Mouse (Mus musculus) gastrocnemius, postnatal 10 days (tissue): ENCODE results near the gene Wdr43. TPM values are rescaled to one million over a fixed set of nuclear protein-coding genes. Genes with fewer than 3 reads are reported as not detected.
A peak's percentile ranks its signal among the peaks of the same experiment; 100 is the strongest.
"Not testable (repeated sequence)": the region's sequence is repeated elsewhere in the genome, so short reads cannot be mapped to it uniquely, and the experiment has no call there.

Experiments
- DNase-seq: peaks from one replicate; pipeline ENCODE4 v3.0.0; 2021; ENCODE audit warnings: mixed read lengths
- long read RNA-seq, 2 experiments: library from polyadenylated mRNA; stranded (forward); transcript quantifications; one replicate each; pipeline ENCODE4 v2.0.0; 2021
- total RNA-seq, 2 experiments: library from RNA; stranded (reverse); gene quantifications; 2 replicates each; pipeline ENCODE4 v1.2.3; 2021

Gene Wdr43
- 10 to 100 TPM; 28.4 to 34.5 TPM for total RNA-seq
- long read RNA-seq, experiment 1, transcript Wdr43-201 (18 exons, 3,450 nt): major isoform, 55 of 62 reads
- long read RNA-seq, experiment 1, partial matches to known transcripts: 1 of 62 reads
- long read RNA-seq, experiment 1, other reads (novel, unspliced or antisense): 6 of 62 reads
- long read RNA-seq, experiment 2, transcript Wdr43-201 (18 exons, 3,450 nt): major isoform, 38 of 47 reads
- long read RNA-seq, experiment 2, partial matches to known transcripts: 7 of 47 reads
- long read RNA-seq, experiment 2, other reads (novel, unspliced or antisense): 2 of 47 reads

DNA sequence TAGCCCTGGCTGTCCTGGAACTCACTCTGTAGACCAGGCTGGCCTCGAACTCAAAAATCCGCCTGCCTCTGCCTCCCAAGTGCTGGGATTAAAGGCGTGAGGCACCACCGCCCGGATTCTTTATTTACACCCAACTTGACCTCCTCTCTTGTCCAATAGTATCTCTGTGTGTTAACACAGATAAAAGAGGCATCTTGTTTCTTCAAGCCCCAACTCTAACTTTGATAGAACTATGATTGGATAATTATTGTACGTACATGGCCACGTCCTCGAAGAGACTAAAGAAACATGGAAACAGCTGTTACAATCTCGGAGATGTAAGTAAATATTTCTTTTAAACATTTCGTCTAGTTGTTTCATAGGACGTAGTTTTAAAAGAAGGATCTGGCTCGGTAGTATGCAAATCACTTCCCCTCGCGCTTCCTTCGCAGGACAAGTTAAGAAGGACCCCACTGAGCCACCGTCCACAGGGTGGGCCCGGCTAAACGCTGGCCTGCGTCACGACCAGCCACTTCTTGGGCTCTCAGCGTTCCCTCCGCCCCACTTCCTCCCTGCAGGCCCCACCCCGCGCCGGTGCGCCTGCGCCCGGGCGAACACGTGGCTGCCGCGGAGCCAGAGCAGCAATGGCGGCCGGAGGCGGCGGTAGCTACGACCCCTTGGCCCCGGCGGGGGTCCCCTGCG, at the start of gene Wdr43:
TSS of gene Wdr43 (plus strand) at position 258 of the 681 bp plus-strand sequence.
- peak; percentile 95 for DNase-seq

- no peak for DNase-seq
Observed at GRCm38 (mm10) chr17:71579176-71579705, 36.5 kb upstream of the Wdr43 start.

GRCm38 (mm10) chr17:71597881-71598658, 17.6 kb upstream of the Wdr43 start:
- DNase-seq: no peak

DNA sequence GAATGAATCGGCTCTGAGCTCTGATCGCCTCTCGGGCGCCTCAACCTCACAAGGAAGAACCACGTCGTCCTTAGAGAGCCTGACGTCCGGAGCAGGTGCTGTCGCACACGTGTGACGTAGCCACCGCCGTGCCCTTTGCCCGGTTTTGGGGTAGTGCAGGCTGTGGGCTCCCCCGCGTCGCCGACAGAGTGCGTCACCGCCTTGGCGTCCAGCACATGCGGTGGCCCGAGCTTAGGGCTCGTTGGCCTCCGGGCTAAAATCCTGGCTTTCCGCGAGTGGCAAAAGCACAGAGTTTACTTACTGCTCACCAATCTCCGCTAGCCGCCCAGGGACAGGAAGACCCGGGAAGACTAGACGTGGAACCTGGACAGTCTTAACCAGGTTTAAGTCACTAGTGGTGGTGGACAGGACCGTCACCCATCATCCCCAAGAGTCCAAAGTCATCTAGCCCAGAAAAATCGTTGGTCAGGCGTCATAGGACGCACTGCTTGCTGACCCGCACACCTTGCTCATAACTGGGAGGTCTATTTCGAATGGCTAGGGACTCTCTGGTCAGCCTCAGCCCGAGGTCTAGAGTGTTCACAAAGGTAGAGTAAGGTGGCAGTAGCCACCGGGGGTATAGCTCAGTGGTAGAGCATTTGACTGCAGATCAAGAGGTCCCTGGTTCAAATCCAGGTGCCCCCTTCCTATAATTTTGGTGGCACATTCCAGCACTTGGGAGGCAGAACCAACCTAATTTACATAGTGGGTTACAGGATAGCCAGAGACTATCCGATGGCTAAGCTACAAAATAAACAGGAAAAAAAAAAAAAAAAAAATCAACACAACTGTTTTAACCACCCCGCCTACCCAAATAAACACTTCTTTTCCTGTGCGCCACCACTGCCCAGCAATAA, 16.8 kb upstream of the Wdr43 start:
- DNase-seq: peak; percentile 68

GRCm38 (mm10) chr17:71616319-71617032, 781 bp downstream of the Wdr43 start:
- peak; percentile 26 for DNase-seq

DNA sequence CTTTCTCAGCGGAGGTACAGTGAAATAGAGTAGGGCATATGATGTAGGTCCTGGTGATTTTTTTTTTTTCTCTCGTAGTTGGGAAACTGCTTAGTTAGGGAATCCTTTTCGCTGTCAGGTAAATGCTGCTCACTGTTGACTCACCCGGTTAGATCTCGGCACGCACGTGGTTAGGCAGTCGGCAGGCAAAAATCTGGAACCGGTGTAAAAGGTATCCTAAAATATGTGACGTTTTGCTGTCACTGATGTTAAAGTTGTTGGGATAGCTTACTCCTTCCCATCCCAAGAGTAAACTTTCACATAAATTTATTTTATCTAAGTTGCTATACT, 1.3 kb downstream of the Wdr43 start:
- DNase-seq: no peak

DNA sequence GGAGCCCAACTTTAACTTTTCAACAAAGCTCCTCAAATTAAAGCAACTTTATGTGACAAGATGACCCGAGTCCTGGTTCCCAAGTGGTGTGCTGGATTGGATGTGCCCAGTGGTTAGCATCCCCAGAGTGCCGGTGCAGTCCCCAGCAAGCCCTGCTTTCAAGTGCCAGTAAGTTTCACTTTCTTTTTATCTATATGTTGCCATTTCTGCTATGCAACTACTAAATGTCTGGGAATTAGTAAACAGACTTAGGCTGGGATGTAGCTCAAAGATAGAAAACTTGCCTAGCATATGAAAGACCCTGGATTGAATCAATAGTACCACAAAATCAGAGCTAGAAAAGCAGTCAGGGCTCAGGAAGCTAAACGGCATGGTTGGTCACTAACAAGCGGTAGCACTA, 2.3 kb downstream of the Wdr43 start:
- no peak for DNase-seq

GRCm38 (mm10) chr17:71631806-71632205, 16.1 kb downstream of the Wdr43 start:
- no peak for DNase-seq

GRCm38 (mm10) chr17:71633350-71633749, 17.7 kb downstream of the Wdr43 start:
- no peak for DNase-seq

GRCm38 (mm10) chr17:71636786-71637185, 21.1 kb downstream of the Wdr43 start:
- no peak for DNase-seq

DNA sequence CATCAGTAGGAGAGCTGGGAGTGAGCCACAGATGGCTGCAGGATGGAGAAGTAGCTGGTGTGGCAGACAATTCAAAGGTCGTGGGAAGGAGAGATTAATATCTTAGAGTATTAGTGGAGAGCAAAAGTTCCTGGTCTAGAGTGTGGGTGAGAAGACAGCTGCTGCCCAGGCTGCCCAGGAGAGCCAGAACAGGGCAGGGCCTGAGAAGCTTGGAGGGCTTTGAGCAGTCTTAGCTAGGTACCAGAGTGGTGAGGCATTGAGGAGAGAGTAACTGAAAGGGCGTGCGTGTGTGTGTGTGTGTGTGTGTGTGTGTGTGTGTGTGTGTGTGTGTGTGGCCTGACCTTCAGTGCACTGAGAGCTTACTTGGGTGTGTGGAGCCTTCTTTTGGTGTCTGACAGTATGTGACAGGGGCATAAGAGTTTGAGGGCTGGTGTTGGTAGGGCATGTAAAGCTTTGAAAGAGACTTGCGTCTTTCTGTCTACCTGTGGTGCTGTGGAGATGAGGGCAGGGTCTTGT, 22.1 kb downstream of the Wdr43 start:
- DNase-seq: no peak

GRCm38 (mm10) chr17:71639056-71639455, 23.4 kb downstream of the Wdr43 start:
- DNase-seq: not testable (repeated sequence)

DNA sequence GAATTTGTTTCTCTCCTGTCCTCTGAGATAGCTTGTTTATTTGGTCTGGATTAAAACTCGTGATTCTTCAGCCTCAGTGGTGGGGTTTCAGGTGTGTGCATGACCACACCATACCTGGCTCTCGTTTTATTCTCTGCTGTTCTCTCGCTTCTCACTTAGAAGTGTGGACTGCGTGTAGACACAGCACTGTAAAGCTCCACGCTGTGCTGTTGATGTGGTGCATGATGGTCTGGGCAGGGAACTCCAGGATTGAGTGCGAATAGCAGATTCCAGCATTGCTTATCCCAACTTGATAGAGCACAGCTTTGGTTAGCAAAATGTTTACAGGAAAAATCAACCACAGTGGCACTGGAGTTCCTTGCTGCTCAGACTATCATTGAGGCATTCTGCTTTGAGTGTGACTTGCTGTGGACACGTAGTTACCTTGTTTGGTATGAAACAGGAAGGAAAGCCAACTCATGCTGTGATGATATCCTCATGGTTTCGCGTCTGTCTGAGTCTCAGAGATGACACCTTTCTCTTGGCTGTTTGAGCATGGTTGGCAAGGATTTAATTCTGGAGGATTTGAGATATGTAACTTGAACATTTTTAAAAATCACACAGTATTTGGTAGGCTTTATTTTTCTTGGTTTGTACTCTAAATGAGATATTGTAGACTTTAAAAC, 24.9 kb downstream of the Wdr43 start:
- DNase-seq: no peak

GRCm38 (mm10) chr17:71642190-71642589, 26.5 kb downstream of the Wdr43 start:
- DNase-seq: no peak

DNA sequence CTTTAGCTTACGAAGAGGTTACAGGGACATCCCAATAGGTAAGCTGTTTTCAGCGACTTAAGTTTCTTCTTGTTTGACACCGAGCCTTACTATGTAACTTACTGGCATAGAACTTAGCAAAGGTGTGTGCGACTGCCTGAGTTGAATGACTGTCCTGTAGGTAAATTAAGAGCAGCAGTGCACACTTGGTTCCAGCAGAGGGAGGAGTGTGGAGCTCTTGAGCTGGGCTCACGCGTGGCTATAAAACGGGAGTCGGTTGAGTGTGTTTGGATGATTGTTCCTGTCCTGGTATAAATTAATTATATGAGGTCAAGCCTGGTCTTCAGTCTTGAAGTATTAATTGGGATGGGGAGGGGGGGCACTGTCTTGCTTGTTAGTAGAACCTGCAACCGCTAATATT, 34.3 kb downstream of the Wdr43 start:
- no peak for DNase-seq

DNA sequence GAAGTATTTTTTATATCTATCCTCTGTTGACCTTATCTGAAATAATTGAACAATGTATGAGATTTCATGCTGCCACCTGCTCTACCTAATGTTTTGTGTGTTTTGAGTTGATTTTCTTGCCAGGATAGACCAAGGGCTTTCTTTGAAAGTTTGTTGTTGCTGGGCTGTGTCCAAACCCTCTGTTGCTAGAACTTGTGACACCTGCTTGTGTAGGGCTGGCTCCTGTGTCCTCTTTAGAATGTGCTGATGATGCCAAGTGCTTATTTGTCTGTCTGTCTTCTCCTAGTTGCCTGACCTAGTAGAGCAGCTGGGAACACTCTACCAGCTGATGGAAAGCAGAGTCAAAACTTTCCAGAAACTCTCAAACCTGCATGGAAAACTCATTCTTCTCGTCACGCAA, 36.8 kb downstream of the Wdr43 start:
- DNase-seq: no peak

DNA sequence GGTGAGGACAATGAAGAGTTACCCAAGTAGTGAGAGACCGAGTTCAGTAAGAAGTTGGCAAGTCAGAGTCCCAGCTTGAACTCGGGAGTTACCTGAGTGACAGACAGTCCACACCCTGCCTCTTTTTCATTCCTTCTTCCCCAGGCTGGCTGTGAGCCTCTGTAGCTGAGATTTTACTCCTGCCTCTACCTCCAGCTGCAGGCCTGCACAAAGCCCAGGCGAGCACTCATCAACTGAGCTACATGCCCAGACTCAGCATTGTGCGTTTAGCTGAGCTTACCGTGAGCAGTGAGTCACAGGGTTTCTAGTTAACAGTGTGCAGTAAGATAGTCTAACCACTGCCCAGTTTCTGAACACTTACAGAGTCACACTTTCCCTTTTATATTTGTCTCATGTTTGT, 37.2 kb downstream of the Wdr43 start:
- no peak for DNase-seq

GRCm38 (mm10) chr17:71657521-71657920, 41.8 kb downstream of the Wdr43 start:
- no peak for DNase-seq

DNA sequence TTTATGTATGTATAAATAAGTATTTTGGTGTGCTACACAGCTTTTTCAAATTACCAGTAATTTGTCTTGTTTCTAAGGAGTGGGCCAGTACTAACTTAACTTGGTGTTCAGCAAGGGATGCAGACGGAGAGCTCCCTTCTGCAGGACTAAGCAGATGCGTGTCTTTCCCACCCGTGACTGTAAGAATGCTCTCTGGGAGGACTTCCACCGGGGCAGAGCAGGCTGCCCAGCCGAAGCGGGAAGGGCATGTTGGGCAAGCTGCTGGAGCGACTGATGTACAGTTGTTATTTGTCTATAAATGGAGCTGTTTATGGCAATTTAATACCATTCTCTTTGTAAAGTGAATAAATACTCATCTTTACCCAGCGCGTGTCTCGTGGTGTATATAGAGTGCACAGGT, 43.0 kb downstream of the Wdr43 start:
- no peak for DNase-seq

- DNase-seq: no peak
Observed at GRCm38 (mm10) chr17:71660390-71660789, 44.7 kb downstream of the Wdr43 start.
